Mouse (Mus musculus) lung, adult 2 months (tissue): ENCODE results near the gene Zfp775.

Source experiments
- CTCF ChIP-seq: fragments of 200-500 bp; IDR thresholded peaks from 2 replicates; pipeline ENCODE4 v1.5.1; 2011; ENCODE audit warnings: mild to moderate bottlenecking, low read length, control low read depth; ENCODE audit not compliant: insufficient read depth
- POLR2A ChIP-seq: fragments of 200-500 bp; IDR thresholded peaks from 2 replicates; pipeline ENCODE4 v1.6.1; 2011; ENCODE audit warnings: low read depth, mild to moderate bottlenecking, control low read depth, low read length, borderline replicate concordance; ENCODE audit errors: extremely low read depth

- no peak for TF ChIP-seq CTCF
- no peak for TF ChIP-seq POLR2A
Observed at GRCm38 (mm10) chr6:48553819-48554218, 48.0 kb upstream of the Zfp775 start.
